Mouse (Mus musculus) olfactory bulb, adult 2 months (tissue): ENCODE results near the gene Kcnc3.

Experiments
- CTCF ChIP-seq: fragments of 200-500 bp; IDR thresholded peaks from 2 replicates; pipeline ENCODE4 v1.5.1; 2012; ENCODE audit warnings: low read depth, mild to moderate bottlenecking, low read length, moderate library complexity; ENCODE audit not compliant: insufficient read depth
- POLR2A ChIP-seq: fragments of 200-500 bp; IDR thresholded peaks from 2 replicates; pipeline ENCODE4 v1.6.1; 2012; ENCODE audit warnings: mild to moderate bottlenecking, low read depth, low read length, moderate library complexity; ENCODE audit not compliant: insufficient read depth

GRCm38 (mm10) chr7:44546274-44546673, 44.2 kb upstream of the Kcnc3 start:
- TF ChIP-seq CTCF: no peak
- no peak for TF ChIP-seq POLR2A
